Mouse (Mus musculus) liver, adult 2 months (tissue): ENCODE results near the gene Neurod1. TPM values are rescaled to one million over a fixed set of nuclear protein-coding genes. Genes with fewer than 3 reads are reported as not detected.

Experiments used
- DNase-seq: peaks from one replicate; pipeline ENCODE4 v3.0.0-alpha.2; 2011; ENCODE audit warnings: low read depth, low spot score; ENCODE audit errors: extremely low read depth
- H3K27ac ChIP-seq: fragments of 200-500 bp; replicated peaks from 2 replicates; pipeline ENCODE4 v1.5.1; 2012; ENCODE audit warnings: low read depth, mild to moderate bottlenecking, control low read depth, inconsistent platforms, low read length; ENCODE audit not compliant: insufficient read depth
- H3K27me3 ChIP-seq: fragments of 200-500 bp; 2 replicates; pipeline ENCODE4 v1.6.1; 2012; ENCODE audit warnings: mild to moderate bottlenecking, moderate library complexity, low read length, inconsistent platforms; ENCODE audit not compliant: control insufficient read depth, insufficient read depth
- H3K36me3 ChIP-seq: fragments of 200-500 bp; 2 replicates; pipeline ENCODE4 v1.6.1; 2012; ENCODE audit warnings: low read length, inconsistent platforms; ENCODE audit not compliant: control insufficient read depth, insufficient read depth
- H3K4me1 ChIP-seq: fragments of 200-500 bp; 2 replicates; pipeline ENCODE4 v1.6.1; 2011; ENCODE audit warnings: low read length; ENCODE audit not compliant: control insufficient read depth, insufficient read depth
- H3K4me3 ChIP-seq: fragments of 200-500 bp; 2 replicates; pipeline ENCODE4 v1.5.1; 2011; ENCODE audit warnings: low read depth, mild to moderate bottlenecking, control low read depth, low read length, moderate library complexity; ENCODE audit not compliant: insufficient read depth
- H3K79me2 ChIP-seq: fragments of 200-500 bp; 2 replicates; pipeline ENCODE4 v1.6.1; 2012; ENCODE audit warnings: inconsistent platforms, mild to moderate bottlenecking, low read length, moderate library complexity; ENCODE audit not compliant: control insufficient read depth, insufficient read depth
- H3K9ac ChIP-seq: fragments of 200-500 bp; 2 replicates; pipeline ENCODE4 v1.6.1; 2012; ENCODE audit warnings: low read depth, mild to moderate bottlenecking, control low read depth, inconsistent platforms, low read length
- CTCF ChIP-seq: fragments of 200-500 bp; IDR thresholded peaks from 2 replicates; pipeline ENCODE4 v1.5.1; 2011; ENCODE audit warnings: low read depth, low read length, control low read depth
- POLR2A ChIP-seq: fragments of 200-500 bp; IDR thresholded peaks from 2 replicates; pipeline ENCODE4 v1.6.1; 2011; ENCODE audit warnings: low read length, control low read depth; ENCODE audit not compliant: insufficient read depth; ENCODE audit errors: extremely low read depth
- WGBS: fragments of 180-500 bp; shearing (Covaris S2); methylation state at CpG from one replicate; pipeline ENCODE4 v1.1.7; 2018; 5-methylcytosine and 5-hydroxymethylcytosine counted together
- polyA plus RNA-seq: library from polyadenylated mRNA; depleted of rRNA; stranded (reverse); fragments of >200 nt; gene quantifications from 2 replicates; pipeline ENCODE4 v1.2.3, GENCODE M21; 2012
- total RNA-seq: library from RNA; depleted of rRNA; stranded (reverse); fragments of >200 nt; gene quantifications from 2 replicates; pipeline ENCODE4 v1.2.3, GENCODE M21; 2014

Neurod1 gene
- total and polyA plus RNA-seq, 2 experiments, result not detected

DNA sequence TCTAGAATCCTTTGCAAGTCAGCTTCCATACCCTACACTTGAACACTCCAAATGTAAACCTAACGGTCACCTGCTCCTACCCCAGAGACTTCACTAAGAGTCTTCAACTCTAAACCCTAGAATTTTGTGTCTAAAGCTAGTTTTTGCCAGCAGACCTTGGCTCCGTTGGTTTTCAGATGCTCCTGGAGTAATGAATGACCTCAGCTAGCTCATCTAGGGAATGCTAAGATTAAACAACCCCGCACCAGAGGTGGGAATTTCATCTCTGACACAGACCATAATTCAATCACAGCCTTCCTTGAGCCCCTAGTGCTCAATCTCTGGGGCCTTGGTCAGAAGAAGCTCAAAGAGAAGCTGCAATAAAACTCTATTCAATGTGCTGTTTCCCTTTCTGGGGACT is 883 bp upstream of the Neurod1 start:
- Histone ChIP-seq H3K79me2 (no peaks in the 10 kb centered on the region), H3K4me1 (no peaks in the 10 kb centered on the region), H3K4me3 (no peak overlapping the region), H3K9ac (no peak overlapping the region), H3K27ac (no peak overlapping the region), H3K36me3 (no peaks in the 10 kb centered on the region), H3K27me3 (peaks cover 28% of the 10 kb centered on the region; the same call in 1 of the 2 replicates)
- no peak for DNase-seq
- TF ChIP-seq CTCF (no peak), POLR2A (no peak)
- WGBS, result 62% methylated on average over 3 of the region's 3 CpGs

DNA sequence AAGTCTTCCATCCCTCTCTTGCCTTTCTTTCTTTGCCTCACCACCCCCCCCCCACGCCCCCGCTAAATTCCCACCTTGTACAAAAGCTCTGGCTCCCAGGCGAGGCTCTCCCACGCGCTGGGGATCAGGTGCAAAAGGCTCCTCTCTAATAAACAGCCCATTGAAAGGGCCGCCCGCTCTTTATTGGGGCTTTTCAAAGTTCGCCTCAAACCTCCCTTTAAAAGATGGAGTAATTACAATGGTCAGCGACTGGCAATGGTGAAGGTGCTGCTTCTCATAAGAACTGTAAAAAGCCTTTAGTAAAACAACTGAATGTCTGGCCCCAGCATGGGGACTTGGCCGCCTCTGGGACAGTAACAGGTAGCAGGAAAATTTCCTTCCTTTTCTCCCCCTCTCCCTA is 905 bp downstream of the Neurod1 start:
- no peak for TF ChIP-seq POLR2A
- no peak for TF ChIP-seq CTCF
- H3K27me3 ChIP-seq, result peaks cover 28% of the 10 kb centered on the region; the same call in 1 of the 2 replicates
- no peak overlapping the region for H3K27ac ChIP-seq
- no peak for DNase-seq
- H3K4me1 ChIP-seq, result no peaks in the 10 kb centered on the region
- WGBS, result 7% methylated on average over 10 of the region's 10 CpGs
- no peaks in the 10 kb centered on the region for H3K79me2 ChIP-seq
- H3K9ac ChIP-seq, result no peak overlapping the region
- no peaks in the 10 kb centered on the region for H3K36me3 ChIP-seq
- H3K4me3 ChIP-seq, result no peak overlapping the region

DNA sequence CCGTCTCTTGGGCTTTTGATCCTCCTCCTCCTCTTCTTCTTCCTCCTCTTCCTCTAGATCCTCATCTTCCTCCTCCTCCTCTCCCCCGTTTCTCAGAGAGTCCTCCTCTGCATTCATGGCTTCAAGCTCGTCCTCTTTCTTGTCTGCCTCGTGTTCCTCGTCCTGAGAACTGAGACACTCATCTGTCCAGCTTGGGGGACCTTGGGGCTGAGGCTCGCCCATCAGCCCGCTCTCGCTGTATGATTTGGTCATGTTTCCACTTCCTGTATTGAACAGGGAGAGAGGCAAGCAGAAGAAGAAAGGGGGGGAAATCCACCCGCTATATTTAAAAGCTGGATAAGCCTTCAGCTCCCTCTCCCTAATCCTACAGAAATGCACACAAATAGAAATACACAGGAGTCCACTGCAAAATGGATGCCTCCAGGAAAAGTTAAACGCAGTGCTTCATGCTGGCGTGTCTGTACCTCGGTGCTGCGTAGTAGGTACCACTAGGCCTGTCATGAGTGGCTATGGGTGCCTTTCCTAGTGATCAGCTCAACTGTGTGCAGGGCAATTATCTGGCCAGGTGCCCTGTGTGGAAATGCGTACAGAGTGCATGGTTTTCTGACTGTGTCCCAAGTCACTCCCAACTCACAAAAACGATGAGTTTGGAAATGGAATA is 1.6 kb downstream of the Neurod1 start:
- 21% methylated on average over 15 of the region's 15 CpGs for WGBS
- Histone ChIP-seq H3K79me2 (no peaks in the 10 kb centered on the region), H3K27me3 (peaks cover 25% of the 10 kb centered on the region; the same call in 1 of the 2 replicates), H3K4me3 (no peak overlapping the region), H3K27ac (no peak overlapping the region), H3K9ac (no peak overlapping the region), H3K4me1 (no peaks in the 10 kb centered on the region), H3K36me3 (no peaks in the 10 kb centered on the region)
- no peak for DNase-seq
- TF ChIP-seq CTCF (no peak), POLR2A (no peak)

DNA sequence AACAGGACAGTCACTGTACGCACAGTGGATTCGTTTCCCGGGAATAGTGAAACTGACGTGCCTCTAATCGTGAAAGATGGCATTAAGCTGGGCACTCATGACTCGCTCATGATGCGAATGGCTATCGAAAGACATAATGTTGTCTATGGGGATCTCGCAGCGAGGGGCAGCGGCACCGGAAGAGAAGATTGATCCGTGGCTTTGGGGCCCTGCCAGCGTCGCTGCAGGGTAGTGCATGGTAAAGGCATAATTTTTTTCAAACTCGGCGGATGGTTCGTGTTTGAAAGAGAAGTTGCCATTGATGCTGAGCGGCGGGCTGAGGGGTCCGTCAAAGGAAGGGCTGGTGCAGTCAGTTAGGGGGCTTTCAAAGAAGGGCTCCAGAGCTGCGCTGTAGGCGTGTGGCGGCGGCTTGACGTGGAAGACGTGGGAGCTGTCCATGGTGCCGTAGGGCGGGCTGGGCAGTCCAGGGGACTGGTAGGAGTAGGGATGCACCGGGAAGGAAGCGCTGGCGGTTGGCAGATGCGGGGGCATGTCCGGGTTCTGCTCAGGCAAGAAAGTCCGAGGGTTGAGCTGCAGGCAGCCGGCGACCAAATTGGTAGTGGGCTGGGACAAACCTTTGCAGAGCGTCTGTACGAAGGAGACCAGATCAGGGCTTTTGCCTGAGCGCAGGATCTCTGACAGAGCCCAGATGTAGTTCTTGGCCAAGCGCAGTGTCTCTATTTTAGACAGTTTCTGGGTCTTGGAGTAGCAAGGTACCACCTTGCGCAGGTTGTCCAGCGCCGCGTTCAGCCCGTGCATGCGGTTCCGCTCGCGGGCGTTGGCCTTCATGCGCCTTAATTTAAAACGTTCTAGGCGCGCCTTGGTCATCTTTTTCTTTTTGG is 2.4 kb downstream of the Neurod1 start:
- peak; percentile 26 for DNase-seq

DNA sequence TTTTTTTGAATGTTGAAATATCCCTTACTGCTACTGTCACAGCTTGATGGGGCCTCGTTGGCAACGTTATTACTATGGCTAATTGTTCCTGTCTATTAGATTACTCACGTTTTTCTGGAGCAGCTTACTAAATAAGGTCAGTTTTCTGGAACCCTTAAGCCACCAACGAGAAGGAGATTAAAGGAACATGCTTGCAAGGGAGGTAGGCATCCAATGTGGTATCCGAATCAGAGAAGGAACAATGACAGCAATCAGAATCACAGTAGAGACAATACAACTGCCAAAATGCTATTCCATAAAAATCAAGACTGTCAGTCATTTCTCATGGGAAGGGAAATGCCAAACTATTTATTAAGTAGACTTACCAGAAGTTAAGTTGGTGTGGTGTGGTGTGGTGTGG is 5.1 kb downstream of the Neurod1 start:
- H3K79me2 ChIP-seq, result no peaks in the 10 kb centered on the region
- no peaks in the 10 kb centered on the region for H3K36me3 ChIP-seq
- H3K4me1 ChIP-seq, result no peaks in the 10 kb centered on the region
- no peak for TF ChIP-seq CTCF
- no peak for TF ChIP-seq POLR2A
- no peak for DNase-seq
- H3K4me3 ChIP-seq, result no peak overlapping the region
- H3K27me3 ChIP-seq, result peaks cover 3% of the 10 kb centered on the region; the same call in 1 of the 2 replicates
- WGBS, result 53% methylated on average over 5 of the region's 5 CpGs
- H3K27ac ChIP-seq, result no peak overlapping the region
- no peak overlapping the region for H3K9ac ChIP-seq

More for the DNA sequence above, 2.4 kb downstream of the Neurod1 start:
- Histone ChIP-seq H3K36me3 (no peaks in the 10 kb centered on the region), H3K9ac (no peak overlapping the region), H3K4me1 (no peaks in the 10 kb centered on the region), H3K79me2 (no peaks in the 10 kb centered on the region), H3K4me3 (peak overlapping the region; percentile 48), H3K27me3 (peaks cover 21% of the 10 kb centered on the region; the same call in 1 of the 2 replicates), H3K27ac (no peak overlapping the region)
- TF ChIP-seq CTCF, result no peak
- no peak for TF ChIP-seq POLR2A
- 4% methylated on average over 55 of the region's 55 CpGs for WGBS
